Mouse (Mus musculus) liver, embryonic 11.5 days (tissue): Measurements from ENCODE around the gene Mcee. TPM values are rescaled to one million over a fixed set of nuclear protein-coding genes. Genes with fewer than 3 reads are reported as not detected.

Source experiments
- ATAC-seq: fragments of 200-750 bp; cut with Nextera tagmentation; replicated peaks from 2 replicates; pipeline ENCODE4 v1.8.0; 2017; ENCODE audit warnings: moderate number of reproducible peaks, mild to moderate bottlenecking, moderate TSS enrichment, moderate library complexity; ENCODE audit not compliant: low FRiP score
- DNase-seq: peaks from one replicate; pipeline ENCODE4 v3.0.0-alpha.2; 2017; ENCODE audit warnings: low spot score
- H3K27ac ChIP-seq: fragments of 300-500 bp; sonication (generic); 2 replicates; pipeline ENCODE4 v1.5.1; 2014; ENCODE audit warnings: mild to moderate bottlenecking, low read depth, low read length, control low read depth
- H3K27me3 ChIP-seq: fragments of 300-500 bp; sonication (generic); replicated peaks from 2 replicates; pipeline ENCODE4 v1.6.1; 2014; ENCODE audit warnings: low read length, mixed read lengths; ENCODE audit not compliant: control insufficient read depth, insufficient read depth
- H3K36me3 ChIP-seq: fragments of 300-500 bp; sonication (generic); 2 replicates; pipeline ENCODE4 v1.6.1; 2014; ENCODE audit warnings: mild to moderate bottlenecking, low read length, moderate library complexity, mixed read lengths; ENCODE audit not compliant: control insufficient read depth, insufficient read depth
- H3K4me1 ChIP-seq: fragments of 300-500 bp; sonication (generic); replicated peaks from 2 replicates; pipeline ENCODE4 v1.6.1; 2014; ENCODE audit warnings: low read length, mixed read lengths; ENCODE audit not compliant: control insufficient read depth, insufficient read depth
- H3K4me2 ChIP-seq: fragments of 300-500 bp; sonication (generic); 2 replicates; pipeline ENCODE4 v1.6.1; 2014; ENCODE audit warnings: mild to moderate bottlenecking, control low read depth, moderate library complexity
- H3K4me3 ChIP-seq: fragments of 300-500 bp; sonication (generic); 2 replicates; pipeline ENCODE4 v1.5.1; 2014; ENCODE audit warnings: low read depth, low read length, control low read depth
- H3K9ac ChIP-seq: fragments of 300-500 bp; sonication (generic); 2 replicates; pipeline ENCODE4 v1.6.1; 2014; ENCODE audit warnings: low read depth, low read length, control low read depth
- H3K9me3 ChIP-seq: fragments of 300-500 bp; sonication (generic); 2 replicates; pipeline ENCODE4 v1.6.1; 2016; ENCODE audit warnings: low read length, inconsistent platforms, mixed read lengths; ENCODE audit not compliant: control insufficient read depth
- WGBS: fragments of 180-500 bp; shearing (Covaris S2); extraction: QIAGEN DNeasy Blood & Tissue Kit; methylation state at CpG from one replicate; pipeline ENCODE4 v1.1.7; 2014; 5-methylcytosine and 5-hydroxymethylcytosine counted together
- polyA plus RNA-seq: library from polyadenylated mRNA; unstranded; fragments of >200 nt; fragmentation: Nextera tagmentation; extraction: Ambion mirVana; gene quantifications from 2 replicates; pipeline ENCODE4 v1.2.1, GENCODE M21; 2014

Mcee gene
- polyA plus RNA-seq, 1 experiment from 2014 or later = 57.8 TPM

DNA sequence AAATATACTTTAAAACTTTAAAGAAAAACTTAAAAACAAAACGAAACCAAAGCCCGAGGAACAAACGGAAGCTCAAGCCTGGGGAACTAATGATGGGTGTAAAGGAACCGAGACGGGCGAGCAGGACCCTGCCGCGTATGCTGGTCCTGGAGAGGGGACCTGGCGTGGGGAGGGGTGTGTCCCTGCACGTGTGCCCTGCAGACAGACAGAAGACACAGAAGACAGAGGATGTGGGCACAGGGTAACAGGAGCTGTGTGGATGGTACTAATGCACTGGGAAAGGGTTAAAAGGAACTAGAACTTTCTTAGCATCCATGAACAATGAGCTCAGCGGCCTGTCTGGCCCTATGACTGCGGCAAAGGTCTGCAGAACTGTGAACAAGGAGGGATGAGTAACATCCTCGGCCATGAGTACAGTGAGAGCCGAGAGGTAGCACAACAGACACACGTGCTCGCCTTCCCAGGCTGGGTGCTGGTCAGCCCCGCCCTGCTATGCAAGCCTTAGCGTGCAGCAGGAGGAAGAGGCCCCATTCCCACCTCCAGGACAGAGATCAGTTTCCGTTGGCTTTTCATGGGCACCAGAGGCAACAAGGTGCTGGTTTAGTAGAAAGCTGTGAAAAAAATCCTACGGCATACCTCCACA, 32.3 kb upstream of the Mcee start:
- Histone ChIP-seq H3K4me3 (no peak overlapping the region), H3K27me3 (no peaks in the 10 kb centered on the region), H3K9ac (no peak overlapping the region), H3K9me3 (no peaks in the 10 kb centered on the region), H3K4me2 (no peak overlapping the region), H3K4me1 (no peaks in the 10 kb centered on the region), H3K36me3 (peaks cover 8% of the 10 kb centered on the region; the same call in 1 of the 2 replicates), H3K27ac (no peak overlapping the region)
- 84% methylated on average over 20 of the region's 20 CpGs for WGBS
- ATAC-seq (no peak), DNase-seq (no peak)

DNA sequence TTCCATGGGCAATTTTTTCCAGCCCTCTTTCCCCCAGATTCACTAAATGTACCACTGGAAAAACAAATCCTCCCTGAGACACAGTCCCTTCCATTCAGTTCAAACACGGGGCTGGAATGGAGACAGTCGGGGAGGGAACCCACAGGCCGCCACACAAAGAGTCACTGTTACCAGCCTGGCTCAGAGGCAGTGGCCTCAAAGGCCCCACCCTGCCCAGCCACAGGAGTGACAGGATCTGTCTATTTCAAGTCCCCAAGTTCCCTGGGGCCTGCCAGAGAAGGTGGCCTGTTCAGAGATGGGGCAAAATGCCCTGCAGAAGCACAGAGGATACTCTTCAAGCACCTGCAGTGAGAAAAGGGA, 31.8 kb upstream of the Mcee start:
- 74% methylated on average over 3 of the region's 3 CpGs for WGBS
- Histone ChIP-seq H3K4me3 (no peak overlapping the region), H3K9ac (no peak overlapping the region), H3K4me2 (no peak overlapping the region), H3K36me3 (peaks cover 8% of the 10 kb centered on the region; the same call in 1 of the 2 replicates), H3K27ac (no peak overlapping the region), H3K9me3 (no peaks in the 10 kb centered on the region), H3K4me1 (no peaks in the 10 kb centered on the region), H3K27me3 (no peaks in the 10 kb centered on the region)
- ATAC-seq (0 out of 2 replicates have a peak, but pooled peaks have one; percentile 49), DNase-seq (no peak)

DNA sequence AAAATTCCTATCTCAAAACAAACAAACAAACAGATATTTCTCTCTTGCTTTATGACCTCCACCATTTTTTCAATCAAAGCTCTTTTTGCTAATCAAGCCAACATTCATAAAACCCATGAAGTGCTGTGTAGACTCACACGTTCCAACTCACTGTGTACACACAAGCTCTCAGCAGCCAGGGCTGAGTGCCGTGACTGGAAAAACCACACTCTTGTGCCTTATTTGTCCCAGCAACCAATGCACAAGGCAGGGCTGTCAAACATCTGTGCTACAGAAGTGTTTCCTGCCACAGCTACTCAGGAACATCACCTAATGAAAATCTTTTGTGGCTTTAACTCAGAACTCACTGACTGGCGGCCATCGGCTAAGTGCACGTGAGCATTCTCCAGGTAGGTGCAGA, 26.5 kb upstream of the Mcee start:
- H3K4me3 ChIP-seq = no peak overlapping the region
- H3K27me3 ChIP-seq = no peaks in the 10 kb centered on the region
- ATAC-seq (no peak), DNase-seq (no peak)
- H3K4me1 ChIP-seq = no peaks in the 10 kb centered on the region
- no peaks in the 10 kb centered on the region for H3K9me3 ChIP-seq
- no peak overlapping the region for H3K4me2 ChIP-seq
- H3K36me3 ChIP-seq = peaks cover 10% of the 10 kb centered on the region; the same call in 1 of the 2 replicates
- 88% methylated on average over 5 of the region's 5 CpGs for WGBS
- H3K27ac ChIP-seq = no peak overlapping the region
- no peak overlapping the region for H3K9ac ChIP-seq

DNA sequence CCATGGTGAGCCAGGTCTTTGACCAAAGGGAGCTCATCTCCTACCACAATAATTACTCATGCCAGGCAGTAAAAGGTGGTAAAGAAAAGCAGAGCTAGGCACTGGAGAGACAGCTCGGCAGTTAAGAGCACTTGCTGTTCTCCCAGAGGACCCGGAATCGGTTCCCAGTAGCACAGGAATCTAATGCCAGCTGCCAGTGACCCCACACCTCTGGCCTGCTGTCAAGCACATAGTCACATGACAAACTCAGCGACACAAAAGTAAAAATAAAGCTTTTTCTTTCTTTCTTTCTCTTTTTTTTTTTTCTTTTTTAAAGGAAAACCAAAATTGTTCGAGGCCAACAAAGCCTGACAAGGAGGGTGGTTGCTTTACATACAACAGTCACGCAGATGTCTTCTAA, 22.6 kb upstream of the Mcee start:
- peaks cover 2% of the 10 kb centered on the region; the same call in 1 of the 2 replicates for H3K4me1 ChIP-seq
- H3K27ac ChIP-seq = no peak overlapping the region
- H3K9me3 ChIP-seq = no peaks in the 10 kb centered on the region
- no peak for ATAC-seq
- DNase-seq = no peak
- 89% methylated on average over 6 of the region's 6 CpGs for WGBS
- H3K4me2 ChIP-seq = no peak overlapping the region
- H3K36me3 ChIP-seq = peaks cover 2% of the 10 kb centered on the region; the same call in 1 of the 2 replicates
- no peaks in the 10 kb centered on the region for H3K27me3 ChIP-seq
- H3K9ac ChIP-seq = no peak overlapping the region
- no peak overlapping the region for H3K4me3 ChIP-seq

DNA sequence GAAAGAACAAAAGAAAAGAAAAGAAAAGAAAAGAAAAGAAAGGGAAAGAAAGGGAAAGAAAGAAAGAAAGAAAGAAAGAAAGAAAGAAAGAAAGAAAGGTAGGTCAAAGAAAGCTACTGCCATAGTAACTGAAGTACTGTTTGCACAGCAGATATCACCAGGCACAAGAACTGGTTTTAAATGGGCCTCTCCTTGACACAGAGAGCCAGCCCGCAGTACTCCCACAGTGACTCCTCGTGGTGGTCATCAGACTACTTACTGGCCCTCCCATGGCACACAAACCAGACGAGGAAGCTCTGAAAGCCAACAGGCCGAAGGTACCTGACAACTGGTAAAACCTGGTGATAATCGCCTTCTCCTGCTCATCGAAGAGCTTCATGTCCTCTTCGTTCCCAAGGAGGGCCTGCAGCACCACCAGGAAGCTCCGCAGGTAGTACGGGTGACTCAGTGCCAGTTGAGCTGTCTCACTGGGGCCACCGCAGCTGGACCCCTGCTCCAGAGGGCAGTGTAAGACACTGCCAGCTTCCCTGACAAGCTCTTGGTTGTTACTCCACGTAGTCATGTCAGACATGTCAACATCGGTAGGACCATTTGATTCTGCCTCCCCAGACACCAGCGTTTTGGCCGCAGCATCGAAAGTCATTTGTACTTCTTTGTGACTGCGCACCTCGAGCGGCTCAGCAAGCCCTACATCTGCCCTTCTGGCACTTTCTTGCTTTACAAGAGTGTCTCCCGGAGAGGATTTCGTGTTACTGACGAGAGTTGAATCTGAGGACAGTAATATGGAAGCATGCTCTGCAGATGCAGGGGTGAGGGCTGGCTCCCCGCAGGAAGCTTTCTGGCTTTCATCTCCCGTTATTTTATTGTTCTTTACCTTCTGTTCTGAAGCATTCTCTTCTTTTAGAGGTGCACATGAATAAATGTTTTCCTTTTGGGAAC, 20.2 kb upstream of the Mcee start:
- no peak overlapping the region for H3K4me3 ChIP-seq
- H3K9me3 ChIP-seq = no peaks in the 10 kb centered on the region
- DNase-seq (no peak), ATAC-seq (no peak)
- H3K4me1 ChIP-seq = peaks cover 2% of the 10 kb centered on the region; the same call in 1 of the 2 replicates
- WGBS = 92% methylated on average over 23 of the region's 23 CpGs
- no peaks in the 10 kb centered on the region for H3K27me3 ChIP-seq
- peaks cover 10% of the 10 kb centered on the region for H3K36me3 ChIP-seq
- H3K9ac ChIP-seq = no peak overlapping the region
- no peak overlapping the region for H3K27ac ChIP-seq
- no peak overlapping the region for H3K4me2 ChIP-seq

DNA sequence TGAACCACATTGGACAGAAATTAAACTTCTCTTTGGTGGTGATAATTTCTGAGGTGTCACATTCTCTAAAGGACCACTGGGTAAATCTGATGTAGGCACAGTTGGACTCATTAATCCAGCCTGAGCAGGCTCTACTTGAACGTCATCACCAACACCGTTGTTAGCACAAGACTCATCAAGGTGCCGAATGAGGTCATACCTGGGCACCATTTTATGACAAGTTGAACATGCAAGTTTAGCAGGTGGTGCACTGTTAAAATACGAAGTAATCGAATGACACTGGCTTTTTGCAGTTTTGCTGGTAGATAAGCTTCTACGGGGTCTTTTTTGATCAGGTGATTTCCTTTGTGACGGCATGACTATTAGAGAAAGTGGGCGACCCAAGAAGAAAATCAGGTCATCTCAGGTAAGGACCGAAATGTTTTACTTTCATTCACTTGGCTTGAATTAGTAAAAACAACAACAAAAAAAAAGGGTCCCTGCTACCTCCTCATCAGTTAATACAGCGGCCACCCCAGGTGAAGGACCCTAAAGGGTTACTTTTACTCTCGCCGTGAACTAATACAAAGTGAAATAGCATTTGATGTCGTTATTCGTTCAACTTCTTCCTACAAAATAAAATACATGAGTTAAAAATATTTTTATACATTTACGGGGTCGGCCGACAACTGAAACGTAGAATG, 19.1 kb upstream of the Mcee start:
- WGBS = 12% methylated on average over 18 of the region's 18 CpGs
- H3K4me3 ChIP-seq = peak overlapping the region; percentile 68
- H3K36me3 ChIP-seq = peaks cover 17% of the 10 kb centered on the region
- DNase-seq (no peak), ATAC-seq (peak; percentile 11; the same call in 1 of the 2 replicates)
- H3K4me2 ChIP-seq = peak overlapping the region; percentile 62
- peak overlapping the region; percentile 85; the same call in 1 of the 2 replicates for H3K27ac ChIP-seq
- peak overlapping the region; percentile 78 for H3K9ac ChIP-seq
- peaks cover 2% of the 10 kb centered on the region; the same call in 1 of the 2 replicates for H3K4me1 ChIP-seq
- no peaks in the 10 kb centered on the region for H3K9me3 ChIP-seq
- no peaks in the 10 kb centered on the region for H3K27me3 ChIP-seq

DNA sequence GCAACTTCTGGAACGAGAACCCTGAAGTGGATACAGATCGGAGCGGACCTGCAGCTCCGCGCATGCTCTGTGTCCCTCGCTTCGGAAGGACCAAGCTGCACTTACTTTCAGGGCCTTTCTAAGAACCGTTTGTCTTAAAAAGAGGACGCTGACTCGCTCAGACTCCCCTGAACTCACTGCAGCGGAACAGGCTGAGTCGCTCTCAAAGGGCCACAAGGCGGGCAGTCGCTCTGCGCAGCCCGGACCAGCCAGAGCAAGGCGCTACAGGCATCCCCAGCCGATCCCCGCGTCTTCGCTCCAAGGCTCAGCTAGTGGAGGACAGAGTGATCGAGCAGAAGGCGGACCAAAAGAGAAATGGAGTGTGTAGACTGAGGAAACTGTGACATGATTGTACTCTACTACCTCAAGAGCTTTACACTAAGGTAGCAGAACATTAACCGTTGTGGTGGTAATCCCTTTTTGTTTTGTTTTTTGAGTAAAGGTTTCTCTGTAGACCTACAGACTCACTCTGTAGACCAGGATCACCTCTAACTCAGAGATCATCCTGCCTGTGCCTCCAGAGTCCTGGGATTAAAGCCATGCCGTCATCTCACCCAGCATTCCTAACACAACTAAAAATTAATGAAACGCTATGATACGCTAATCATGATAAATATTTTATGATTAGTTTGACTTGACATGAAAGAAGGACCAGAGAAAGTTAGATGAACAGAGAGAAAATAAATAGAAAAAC, 18.4 kb upstream of the Mcee start, which contains the start of gene Fan1:
Fan1 (minus strand) TSS at position 266 of the 733 bp plus-strand sequence.
- Histone ChIP-seq H3K27ac (peak within 1 kb of the TSS; percentile 85; the same call in 1 of the 2 replicates), H3K4me3 (peak within 1 kb of the TSS; percentile 68), H3K4me1 (peaks cover 2% of the 10 kb centered on the region; the same call in 1 of the 2 replicates), H3K9ac (peak within 1 kb of the TSS; percentile 78), H3K4me2 (peak within 1 kb of the TSS; percentile 62), H3K27me3 (no peaks in the 10 kb centered on the region), H3K36me3 (peaks cover 20% of the 10 kb centered on the region), H3K9me3 (no peaks in the 10 kb centered on the region)
- peak; percentile 94 for ATAC-seq
- WGBS = 4% methylated on average over 27 of the region's 27 CpGs
- DNase-seq = peak; percentile 86

DNA sequence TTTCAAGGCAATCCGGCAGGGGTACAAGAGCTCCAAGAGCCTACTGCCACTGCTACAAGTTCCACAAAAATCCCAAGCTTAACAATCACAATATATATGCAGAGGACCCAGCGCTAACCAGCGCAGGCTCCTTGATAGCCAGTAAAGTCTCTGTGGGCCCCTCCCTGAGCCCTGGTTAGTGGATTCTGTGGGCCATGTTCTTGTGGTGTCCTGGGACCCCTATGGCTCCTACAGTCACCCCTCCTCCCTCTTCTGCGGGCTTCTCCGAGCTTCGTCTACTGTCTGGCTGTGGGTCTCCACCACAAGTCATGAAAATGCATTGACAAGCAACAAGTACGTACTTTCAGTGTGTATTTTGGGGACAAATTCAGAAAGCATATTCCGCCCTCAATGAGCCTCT, 928 bp upstream of the Mcee start:
- no peak overlapping the region for H3K27ac ChIP-seq
- H3K27me3 ChIP-seq = no peaks in the 10 kb centered on the region
- peak overlapping the region; percentile 81 for H3K9ac ChIP-seq
- WGBS = 3% methylated on average over 8 of the region's 8 CpGs
- H3K36me3 ChIP-seq = peaks cover 12% of the 10 kb centered on the region
- DNase-seq = peak; percentile 52
- H3K4me3 ChIP-seq = peak overlapping the region; percentile 84
- H3K9me3 ChIP-seq = no peaks in the 10 kb centered on the region
- no peak for ATAC-seq
- peaks cover 6% of the 10 kb centered on the region for H3K4me1 ChIP-seq
- peak overlapping the region; percentile 89 for H3K4me2 ChIP-seq
